Mouse (Mus musculus): Measurements from ENCODE around the gene Gca. TPM values are rescaled to one million over a fixed set of nuclear protein-coding genes. Genes with fewer than 3 reads are reported as not detected.
A peak's percentile ranks its signal among the peaks of the same experiment; 100 is the strongest.

Gca gene
- polyA plus RNA-seq, 1 experiment from 2014 or later = 3.1 TPM

DNA sequence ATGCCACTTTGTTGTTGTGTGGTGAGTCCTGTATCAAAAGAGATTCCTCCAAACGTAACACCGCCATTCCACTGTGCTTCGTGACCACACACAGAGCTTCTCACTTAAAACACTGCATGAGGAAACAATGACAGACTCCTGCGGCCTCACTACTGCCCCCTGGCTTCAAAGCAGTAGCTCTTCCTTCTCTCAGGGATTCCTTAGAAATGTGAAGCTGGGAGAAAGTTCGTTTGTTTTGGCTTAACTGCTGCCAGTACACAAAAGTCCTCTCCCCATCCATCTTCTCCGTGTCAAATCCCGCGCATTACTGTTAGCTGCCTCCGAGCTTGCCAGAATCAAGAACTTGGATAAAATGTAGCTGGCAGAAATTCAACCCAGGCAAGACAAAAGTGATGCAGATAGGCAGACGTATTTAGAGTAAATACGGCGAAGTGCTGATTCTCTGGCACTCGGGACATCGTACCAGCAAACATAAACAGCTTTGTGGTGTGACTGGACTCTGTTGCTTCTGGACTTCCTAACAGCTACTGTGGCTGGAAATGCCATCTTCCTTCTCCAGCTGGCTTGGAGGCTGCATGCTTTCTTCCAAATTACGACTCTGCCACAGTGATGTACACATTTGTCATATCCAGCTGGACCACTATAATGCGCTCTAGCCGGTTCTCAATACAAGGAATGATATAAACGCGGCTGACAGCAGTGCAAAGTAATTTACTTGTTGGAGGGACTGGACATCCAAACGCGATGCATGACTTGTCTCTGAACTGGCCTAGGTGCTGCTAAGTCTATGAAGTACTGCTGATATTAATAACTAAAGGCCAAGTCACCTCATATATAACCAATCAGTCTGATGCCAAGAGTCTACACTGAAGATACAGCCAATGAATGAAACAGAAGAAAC lies 20.4 kb upstream of the Gca start:
- Histone ChIP-seq H3K27ac (ENCODE audit: low read depth, low read length) (no peak overlapping the region), H3K9me3 (ENCODE audit: control insufficient read depth, low read length) (no peaks in the 10 kb centered on the region), H3K4me1 (replicated peaks; ENCODE audit: control insufficient read depth, insufficient read depth, low read length) (no peaks in the 10 kb centered on the region; the same call in 1 of the 2 replicates), H3K4me3 (ENCODE audit: low read depth, low read length) (no peak overlapping the region), H3K9ac (ENCODE audit: low read depth, low read length) (no peak overlapping the region), H3K4me2 (peak overlapping the region; percentile 19), H3K36me3 (ENCODE audit: control insufficient read depth, insufficient read depth, low read length) (no peaks in the 10 kb centered on the region), H3K27me3 (replicated peaks; ENCODE audit: control insufficient read depth, insufficient read depth, low read length) (no peaks in the 10 kb centered on the region)
- DNase-seq (ENCODE audit: low spot score) = no peak
- WGBS = 56% methylated on average over 21 of the region's 21 CpGs
- ATAC-seq (replicated peaks; ENCODE audit: low FRiP score) = 0 out of 2 replicates have a peak, but pooled peaks have one; percentile 11

DNA sequence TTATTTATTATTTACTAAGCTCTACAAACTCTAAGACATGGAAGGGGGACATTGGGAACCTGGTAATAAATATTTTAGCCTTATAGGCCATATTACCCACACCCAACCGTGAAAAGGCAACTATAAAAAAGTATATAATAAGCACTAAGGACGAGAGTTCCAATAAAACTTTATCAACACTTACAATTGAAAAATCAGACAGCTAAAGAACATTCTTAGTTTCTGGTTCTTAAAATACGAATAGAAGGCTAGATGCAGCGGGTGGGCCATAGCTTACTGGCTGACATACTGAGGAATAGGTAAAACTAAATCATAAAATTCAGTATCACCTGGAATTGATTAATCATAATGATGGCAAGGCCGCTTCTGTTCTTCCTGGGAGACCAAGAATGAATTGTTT lies 19.2 kb upstream of the Gca start:
- H3K27ac ChIP-seq (ENCODE audit: low read depth, low read length) = no peak overlapping the region
- 88% methylated on average over 5 of the region's 5 CpGs for WGBS
- H3K4me2 ChIP-seq = peak overlapping the region; percentile 68

GRCm38 (mm10) chr2:62645475-62645874 lies 18.6 kb upstream of the Gca start:
- peak; percentile 46 for ATAC-seq (replicated peaks; ENCODE audit: low FRiP score)
- peak overlapping the region; percentile 71 for H3K4me3 ChIP-seq (ENCODE audit: low read depth, low read length)
- 27% methylated on average over 12 of the region's 12 CpGs for WGBS
- no peak for DNase-seq (ENCODE audit: low spot score)
- no peaks in the 10 kb centered on the region; the same call in 1 of the 2 replicates for H3K4me1 ChIP-seq (replicated peaks; ENCODE audit: control insufficient read depth, insufficient read depth, low read length)
- H3K27ac ChIP-seq (ENCODE audit: low read depth, low read length) = peak overlapping the region; percentile 43; the same call in 1 of the 2 replicates
- peak overlapping the region; percentile 68 for H3K4me2 ChIP-seq
- no peaks in the 10 kb centered on the region for H3K36me3 ChIP-seq (ENCODE audit: control insufficient read depth, insufficient read depth, low read length)
- H3K27me3 ChIP-seq (replicated peaks; ENCODE audit: control insufficient read depth, insufficient read depth, low read length) = no peaks in the 10 kb centered on the region
- no peaks in the 10 kb centered on the region for H3K9me3 ChIP-seq (ENCODE audit: control insufficient read depth, low read length)
- H3K9ac ChIP-seq (ENCODE audit: low read depth, low read length) = peak overlapping the region; percentile 80

More for the DNA sequence above, 19.2 kb upstream of the Gca start:
- Histone ChIP-seq H3K27me3 (replicated peaks; ENCODE audit: control insufficient read depth, insufficient read depth, low read length) (no peaks in the 10 kb centered on the region), H3K4me1 (replicated peaks; ENCODE audit: control insufficient read depth, insufficient read depth, low read length) (no peaks in the 10 kb centered on the region; the same call in 1 of the 2 replicates), H3K4me3 (ENCODE audit: low read depth, low read length) (no peak overlapping the region), H3K9me3 (ENCODE audit: control insufficient read depth, low read length) (no peaks in the 10 kb centered on the region), H3K36me3 (ENCODE audit: control insufficient read depth, insufficient read depth, low read length) (no peaks in the 10 kb centered on the region), H3K9ac (ENCODE audit: low read depth, low read length) (no peak overlapping the region)
- no peak for DNase-seq (ENCODE audit: low spot score)
- no peak for ATAC-seq (replicated peaks; ENCODE audit: low FRiP score)

GRCm38 (mm10) chr2:62646014-62646645 lies 18.0 kb upstream of the Gca start, which contains the start of gene Ifih1:
TSS of gene Ifih1 (minus strand) at chr2:62646255.
- WGBS = under 1% methylated on average over 30 of the region's 30 CpGs
- DNase-seq (ENCODE audit: low spot score) = peak; percentile 75
- H3K9ac ChIP-seq (ENCODE audit: low read depth, low read length) = peak within 1 kb of the TSS; percentile 80
- no peaks in the 10 kb centered on the region for H3K36me3 ChIP-seq (ENCODE audit: control insufficient read depth, insufficient read depth, low read length)
- peak within 1 kb of the TSS; percentile 71 for H3K4me3 ChIP-seq (ENCODE audit: low read depth, low read length)
- peak within 1 kb of the TSS; percentile 43 for H3K27ac ChIP-seq (ENCODE audit: low read depth, low read length)
- peak; percentile 82 for ATAC-seq (replicated peaks; ENCODE audit: low FRiP score)
- no peaks in the 10 kb centered on the region for H3K9me3 ChIP-seq (ENCODE audit: control insufficient read depth, low read length)
- peak within 1 kb of the TSS; percentile 68 for H3K4me2 ChIP-seq
- no peaks in the 10 kb centered on the region for H3K27me3 ChIP-seq (replicated peaks; ENCODE audit: control insufficient read depth, insufficient read depth, low read length)
- H3K4me1 ChIP-seq (replicated peaks; ENCODE audit: control insufficient read depth, insufficient read depth, low read length) = no peaks in the 10 kb centered on the region; the same call in 1 of the 2 replicates

- Histone ChIP-seq H3K36me3 (ENCODE audit: control insufficient read depth, insufficient read depth, low read length) (no peaks in the 10 kb centered on the region), H3K4me2 (peak overlapping the region; percentile 68), H3K9ac (ENCODE audit: low read depth, low read length) (peak overlapping the region; percentile 80), H3K27me3 (replicated peaks; ENCODE audit: control insufficient read depth, insufficient read depth, low read length) (no peaks in the 10 kb centered on the region), H3K4me3 (ENCODE audit: low read depth, low read length) (peak overlapping the region; percentile 71), H3K27ac (ENCODE audit: low read depth, low read length) (no peak overlapping the region), H3K9me3 (ENCODE audit: control insufficient read depth, low read length) (no peaks in the 10 kb centered on the region), H3K4me1 (replicated peaks; ENCODE audit: control insufficient read depth, insufficient read depth, low read length) (no peaks in the 10 kb centered on the region; the same call in 1 of the 2 replicates)
- 33% methylated on average over 6 of the region's 6 CpGs for WGBS
- ATAC-seq (replicated peaks; ENCODE audit: low FRiP score) (no peak), DNase-seq (ENCODE audit: low spot score) (no peak)
These were observed 17.3 kb upstream of the Gca start for GRCm38 (mm10) chr2:62646671-62647289.

DNA sequence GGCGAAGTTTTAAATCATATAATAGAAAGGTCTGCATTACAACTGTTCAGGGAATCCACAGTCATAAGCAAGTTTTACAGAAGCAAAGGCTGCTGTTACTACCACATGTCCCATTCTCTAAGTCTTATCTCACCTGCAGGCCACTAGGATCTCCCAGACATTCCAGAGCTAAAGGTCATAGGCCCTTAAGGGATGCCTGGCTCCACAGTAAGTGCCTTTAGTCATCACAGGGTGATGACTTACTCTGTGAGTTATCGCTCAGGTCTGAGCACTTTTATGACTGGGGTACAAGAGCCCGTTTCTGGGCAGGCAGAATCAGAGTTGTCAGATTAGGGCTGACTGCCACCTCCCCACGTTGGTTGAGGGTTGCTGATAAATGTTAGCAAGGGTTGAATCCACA lies 12.2 kb upstream of the Gca start:
- no peaks in the 10 kb centered on the region for H3K36me3 ChIP-seq (ENCODE audit: control insufficient read depth, insufficient read depth, low read length)
- H3K27me3 ChIP-seq (replicated peaks; ENCODE audit: control insufficient read depth, insufficient read depth, low read length) = no peaks in the 10 kb centered on the region
- H3K9ac ChIP-seq (ENCODE audit: low read depth, low read length) = no peak overlapping the region
- 50% methylated on average over 4 of the region's 4 CpGs for WGBS
- H3K4me2 ChIP-seq = no peak overlapping the region
- no peaks in the 10 kb centered on the region for H3K4me1 ChIP-seq (replicated peaks; ENCODE audit: control insufficient read depth, insufficient read depth, low read length)
- DNase-seq (ENCODE audit: low spot score) = no peak
- no peak overlapping the region for H3K27ac ChIP-seq (ENCODE audit: low read depth, low read length)
- H3K9me3 ChIP-seq (ENCODE audit: control insufficient read depth, low read length) = no peaks in the 10 kb centered on the region
- no peak overlapping the region for H3K4me3 ChIP-seq (ENCODE audit: low read depth, low read length)
- ATAC-seq (replicated peaks; ENCODE audit: low FRiP score) = no peak

DNA sequence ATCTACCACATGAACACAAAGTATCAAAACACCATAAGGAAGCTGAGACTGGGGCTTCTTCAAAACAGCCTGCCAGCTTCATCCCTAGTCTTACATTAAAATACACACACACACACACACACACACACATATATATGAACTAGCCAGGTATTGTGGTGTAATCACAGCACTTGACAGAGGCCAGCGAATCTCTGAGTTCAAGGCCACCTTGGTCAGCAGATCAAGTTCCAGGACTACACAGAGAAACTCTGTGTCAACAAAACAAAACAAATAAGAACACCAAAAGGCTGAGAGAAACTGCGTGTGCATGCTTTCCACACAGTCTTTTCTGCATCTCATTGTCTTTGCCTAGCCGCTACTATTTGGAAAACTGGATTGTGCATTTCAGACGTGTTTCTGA lies 11.6 kb upstream of the Gca start:
- H3K27ac ChIP-seq (ENCODE audit: low read depth, low read length) = no peak overlapping the region
- no peaks in the 10 kb centered on the region for H3K36me3 ChIP-seq (ENCODE audit: control insufficient read depth, insufficient read depth, low read length)
- H3K9ac ChIP-seq (ENCODE audit: low read depth, low read length) = no peak overlapping the region
- ATAC-seq (replicated peaks; ENCODE audit: low FRiP score) (no peak), DNase-seq (ENCODE audit: low spot score) (no peak)
- no peaks in the 10 kb centered on the region for H3K27me3 ChIP-seq (replicated peaks; ENCODE audit: control insufficient read depth, insufficient read depth, low read length)
- H3K4me3 ChIP-seq (ENCODE audit: low read depth, low read length) = no peak overlapping the region
- no peaks in the 10 kb centered on the region for H3K4me1 ChIP-seq (replicated peaks; ENCODE audit: control insufficient read depth, insufficient read depth, low read length)
- H3K9me3 ChIP-seq (ENCODE audit: control insufficient read depth, low read length) = no peaks in the 10 kb centered on the region
- 75% methylated on average over 4 of the region's 4 CpGs for WGBS
- H3K4me2 ChIP-seq = no peak overlapping the region

DNA sequence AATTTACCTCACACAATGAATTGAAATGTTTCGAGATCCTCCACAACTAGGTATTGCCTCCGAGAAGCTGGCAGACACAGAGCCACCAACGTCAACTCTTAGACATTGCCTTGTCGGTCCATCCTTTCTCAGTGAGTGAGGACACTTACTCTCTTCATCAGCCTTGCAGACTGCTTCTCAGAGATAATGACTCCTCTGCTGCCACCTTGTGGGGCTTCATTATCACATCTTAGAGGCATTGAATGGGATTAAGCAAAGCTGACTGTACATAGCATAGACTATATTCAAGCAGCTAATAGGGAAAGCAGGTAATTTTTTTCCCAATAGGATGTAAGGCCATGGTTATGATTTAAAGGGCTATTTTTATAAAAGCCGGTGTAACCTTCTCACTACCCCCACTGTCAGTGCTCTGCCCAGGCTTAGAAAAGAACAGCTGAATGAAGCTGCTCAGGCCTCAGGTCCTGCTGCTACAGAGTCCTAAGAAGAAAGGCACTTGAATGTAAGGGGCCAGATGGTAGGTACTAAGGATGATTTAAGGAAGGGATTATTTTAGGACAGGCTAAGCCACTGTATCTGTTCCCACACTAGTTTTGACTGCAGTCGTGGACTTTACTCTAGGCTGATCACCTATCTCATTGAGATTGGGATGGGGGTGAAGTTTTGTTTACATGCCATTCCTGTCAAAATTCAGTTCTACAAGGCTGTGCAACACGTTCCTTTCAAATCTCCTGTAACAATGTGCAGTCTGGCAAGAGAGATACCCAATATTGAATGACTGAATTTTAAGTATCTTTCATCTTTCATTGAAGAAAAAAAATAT lies 9.4 kb upstream of the Gca start:
- Histone ChIP-seq H3K4me1 (replicated peaks; ENCODE audit: control insufficient read depth, insufficient read depth, low read length) (no peaks in the 10 kb centered on the region), H3K27me3 (replicated peaks; ENCODE audit: control insufficient read depth, insufficient read depth, low read length) (no peaks in the 10 kb centered on the region), H3K27ac (ENCODE audit: low read depth, low read length) (no peak overlapping the region), H3K36me3 (ENCODE audit: control insufficient read depth, insufficient read depth, low read length) (no peaks in the 10 kb centered on the region), H3K4me3 (ENCODE audit: low read depth, low read length) (no peak overlapping the region), H3K9me3 (ENCODE audit: control insufficient read depth, low read length) (no peaks in the 10 kb centered on the region), H3K4me2 (no peak overlapping the region), H3K9ac (ENCODE audit: low read depth, low read length) (no peak overlapping the region)
- ATAC-seq (replicated peaks; ENCODE audit: low FRiP score) (peak; percentile 78), DNase-seq (ENCODE audit: low spot score) (no peak)
- WGBS = 37% methylated on average over 7 of the region's 7 CpGs
